Mouse (Mus musculus) cerebellum, postnatal 10 days (tissue): ENCODE results near the gene Pacrg.

Experiments used
- DNase-seq, 2 experiments: peaks; one replicate each; pipeline ENCODE4 v3.0.0; 2021; ENCODE audit warnings: mixed read lengths in 2 of 2

The Pacrg gene

GRCm38 (mm10) chr17:10740083-10740482 is 100.0 kb downstream of the Pacrg start:
- DNase-seq, result no peak

GRCm38 (mm10) chr17:10737966-10738365 is 102.1 kb downstream of the Pacrg start:
- DNase-seq, result no peak

GRCm38 (mm10) chr17:10734733-10735132 is 105.4 kb downstream of the Pacrg start:
- DNase-seq, result no peak

- DNase-seq, result no peak
Measured at GRCm38 (mm10) chr17:10732303-10733048, 107.6 kb downstream of the Pacrg start.

GRCm38 (mm10) chr17:10724853-10725252 is 115.3 kb downstream of the Pacrg start:
- DNase-seq, result no peak

GRCm38 (mm10) chr17:10721562-10721961 is 118.5 kb downstream of the Pacrg start:
- DNase-seq, result no peak

GRCm38 (mm10) chr17:10717148-10717547 is 123.0 kb downstream of the Pacrg start:
- peak in 1 of 2 experiments; percentile 8 for DNase-seq

- DNase-seq, result no peak
Measured at GRCm38 (mm10) chr17:10702781-10703180, 137.3 kb downstream of the Pacrg start.

- peak; percentile 25 to 42 for DNase-seq
Measured at GRCm38 (mm10) chr17:10698041-10698440, 142.1 kb downstream of the Pacrg start.

- no peak for DNase-seq
Measured at GRCm38 (mm10) chr17:10695421-10695820, 144.7 kb downstream of the Pacrg start.

- no peak for DNase-seq
Measured at GRCm38 (mm10) chr17:10677098-10677497, 163.0 kb downstream of the Pacrg start.

GRCm38 (mm10) chr17:10675536-10675935 is 164.6 kb downstream of the Pacrg start:
- no peak for DNase-seq

GRCm38 (mm10) chr17:10675048-10675447 is 165.1 kb downstream of the Pacrg start:
- DNase-seq, result peak; percentile 23 to 36

- no peak for DNase-seq
Measured at GRCm38 (mm10) chr17:10661294-10661693, 178.8 kb downstream of the Pacrg start.

GRCm38 (mm10) chr17:10643604-10644003 is 196.5 kb downstream of the Pacrg start:
- no peak for DNase-seq

GRCm38 (mm10) chr17:10639816-10640215 is 200.3 kb downstream of the Pacrg start:
- no peak for DNase-seq

GRCm38 (mm10) chr17:10635955-10636470 is 204.1 kb downstream of the Pacrg start:
- DNase-seq, result no peak

- no peak for DNase-seq
Measured at GRCm38 (mm10) chr17:10635470-10635869, 204.6 kb downstream of the Pacrg start.

- DNase-seq, result no peak
Measured at GRCm38 (mm10) chr17:10635046-10635445, 205.1 kb downstream of the Pacrg start.

- DNase-seq, result no peak
Measured at GRCm38 (mm10) chr17:10633769-10634168, 206.3 kb downstream of the Pacrg start.

- DNase-seq, result no peak
Measured at GRCm38 (mm10) chr17:10628240-10628639, 211.9 kb downstream of the Pacrg start.

- peak in 1 of 2 experiments; percentile 26 for DNase-seq
Measured at GRCm38 (mm10) chr17:10627476-10627875, 212.6 kb downstream of the Pacrg start.

- peak; percentile 55 to 76 for DNase-seq
Measured at GRCm38 (mm10) chr17:10626299-10627095, 213.6 kb downstream of the Pacrg start.
